Mouse (Mus musculus): ENCODE data around the gene Lrrc4b.

Gene Lrrc4b

GRCm38 (mm10) chr7:44465111-44465510 lies 36.3 kb downstream of the Lrrc4b start, which contains the start of gene Aspdh:
TSS of gene Aspdh (plus strand) at chr7:44465391.
- DNase-seq (ENCODE audit: low read depth, low spot score) = no peak
- Histone ChIP-seq H3K27me3 (ENCODE audit: control insufficient read depth, insufficient read depth, low read length, poor library complexity, severe bottlenecking) (no peaks in the 10 kb centered on the region), H3K36me3 (ENCODE audit: control insufficient read depth, insufficient read depth, low read length, poor library complexity, severe bottlenecking) (no peaks in the 10 kb centered on the region)

- Histone ChIP-seq H3K36me3 (ENCODE audit: control insufficient read depth, insufficient read depth, low read length, poor library complexity, severe bottlenecking) (no peaks in the 10 kb centered on the region; the same call in 1 of the 2 replicates), H3K27me3 (ENCODE audit: control insufficient read depth, insufficient read depth, low read length, poor library complexity, severe bottlenecking) (no peaks in the 10 kb centered on the region)
- no peak for DNase-seq (ENCODE audit: low read depth, low spot score)
These were observed 37.4 kb downstream of the Lrrc4b start for GRCm38 (mm10) chr7:44466006-44466887.

GRCm38 (mm10) chr7:44466888-44467311 lies 38.1 kb downstream of the Lrrc4b start:
- DNase-seq (ENCODE audit: low read depth, low spot score) = no peak
- Histone ChIP-seq H3K36me3 (ENCODE audit: control insufficient read depth, insufficient read depth, low read length, poor library complexity, severe bottlenecking) (no peaks in the 10 kb centered on the region; the same call in 1 of the 2 replicates), H3K27me3 (ENCODE audit: control insufficient read depth, insufficient read depth, low read length, poor library complexity, severe bottlenecking) (no peaks in the 10 kb centered on the region)

GRCm38 (mm10) chr7:44467811-44468411 lies 39.1 kb downstream of the Lrrc4b start, which contains the start of gene Josd2:
TSS of gene Josd2 (plus strand) at chr7:44467980.
- peak; percentile 98 for DNase-seq (ENCODE audit: low read depth, low spot score)
- Histone ChIP-seq H3K27me3 (ENCODE audit: control insufficient read depth, insufficient read depth, low read length, poor library complexity, severe bottlenecking) (no peaks in the 10 kb centered on the region), H3K36me3 (ENCODE audit: control insufficient read depth, insufficient read depth, low read length, poor library complexity, severe bottlenecking) (no peaks in the 10 kb centered on the region; the same call in 1 of the 2 replicates)

GRCm38 (mm10) chr7:44468644-44469285 lies 39.9 kb downstream of the Lrrc4b start:
- Histone ChIP-seq H3K36me3 (ENCODE audit: control insufficient read depth, insufficient read depth, low read length, poor library complexity, severe bottlenecking) (no peaks in the 10 kb centered on the region; the same call in 1 of the 2 replicates), H3K27me3 (ENCODE audit: control insufficient read depth, insufficient read depth, low read length, poor library complexity, severe bottlenecking) (no peaks in the 10 kb centered on the region)
- DNase-seq (ENCODE audit: low read depth, low spot score) = no peak

GRCm38 (mm10) chr7:44469677-44470675 lies 41.2 kb downstream of the Lrrc4b start:
- Histone ChIP-seq H3K27me3 (ENCODE audit: control insufficient read depth, insufficient read depth, low read length, poor library complexity, severe bottlenecking) (no peaks in the 10 kb centered on the region), H3K36me3 (ENCODE audit: control insufficient read depth, insufficient read depth, low read length, poor library complexity, severe bottlenecking) (no peaks in the 10 kb centered on the region; the same call in 1 of the 2 replicates)
- no peak for DNase-seq (ENCODE audit: low read depth, low spot score)

- no peaks in the 10 kb centered on the region for H3K27me3 ChIP-seq (ENCODE audit: control insufficient read depth, insufficient read depth, low read length, poor library complexity, severe bottlenecking)
- H3K36me3 ChIP-seq (ENCODE audit: control insufficient read depth, insufficient read depth, low read length, poor library complexity, severe bottlenecking) = no peaks in the 10 kb centered on the region; the same call in 1 of the 2 replicates
- no peak for DNase-seq (ENCODE audit: low read depth, low spot score)
These were observed 42.1 kb downstream of the Lrrc4b start for GRCm38 (mm10) chr7:44470696-44471612.

GRCm38 (mm10) chr7:44471880-44472557 lies 43.2 kb downstream of the Lrrc4b start:
- DNase-seq (ENCODE audit: low read depth, low spot score) = no peak
- no peaks in the 10 kb centered on the region; the same call in 1 of the 2 replicates for H3K36me3 ChIP-seq (ENCODE audit: control insufficient read depth, insufficient read depth, low read length, poor library complexity, severe bottlenecking)
- no peaks in the 10 kb centered on the region for H3K27me3 ChIP-seq (ENCODE audit: control insufficient read depth, insufficient read depth, low read length, poor library complexity, severe bottlenecking)

GRCm38 (mm10) chr7:44472558-44472885 lies 43.7 kb downstream of the Lrrc4b start:
- no peaks in the 10 kb centered on the region; the same call in 1 of the 2 replicates for H3K36me3 ChIP-seq (ENCODE audit: control insufficient read depth, insufficient read depth, low read length, poor library complexity, severe bottlenecking)
- DNase-seq (ENCODE audit: low read depth, low spot score) = no peak

GRCm38 (mm10) chr7:44472961-44473646 lies 44.3 kb downstream of the Lrrc4b start:
- Histone ChIP-seq H3K27me3 (ENCODE audit: control insufficient read depth, insufficient read depth, low read length, poor library complexity, severe bottlenecking) (no peaks in the 10 kb centered on the region), H3K36me3 (ENCODE audit: control insufficient read depth, insufficient read depth, low read length, poor library complexity, severe bottlenecking) (no peaks in the 10 kb centered on the region; the same call in 1 of the 2 replicates)
- no peak for DNase-seq (ENCODE audit: low read depth, low spot score)

More at GRCm38 (mm10) chr7:44472558-44472885, 43.7 kb downstream of the Lrrc4b start:
- no peaks in the 10 kb centered on the region for H3K27me3 ChIP-seq (ENCODE audit: control insufficient read depth, insufficient read depth, low read length, poor library complexity, severe bottlenecking)

- no peak for DNase-seq (ENCODE audit: low read depth, low spot score)
- Histone ChIP-seq H3K27me3 (ENCODE audit: control insufficient read depth, insufficient read depth, low read length, poor library complexity, severe bottlenecking) (no peaks in the 10 kb centered on the region), H3K36me3 (ENCODE audit: control insufficient read depth, insufficient read depth, low read length, poor library complexity, severe bottlenecking) (no peaks in the 10 kb centered on the region; the same call in 1 of the 2 replicates)
These were observed 45.6 kb downstream of the Lrrc4b start for GRCm38 (mm10) chr7:44474419-44474818.

- no peak for DNase-seq (ENCODE audit: low read depth, low spot score)
- no peaks in the 10 kb centered on the region for H3K27me3 ChIP-seq (ENCODE audit: control insufficient read depth, insufficient read depth, low read length, poor library complexity, severe bottlenecking)
- no peaks in the 10 kb centered on the region; the same call in 1 of the 2 replicates for H3K36me3 ChIP-seq (ENCODE audit: control insufficient read depth, insufficient read depth, low read length, poor library complexity, severe bottlenecking)
These were observed 46.3 kb downstream of the Lrrc4b start for GRCm38 (mm10) chr7:44475046-44475614.

Data from splenic B cell, adult 2 months (primary cell).